Mouse (Mus musculus): Measurements from ENCODE around the gene Pik3r6. TPM values are rescaled to one million over a fixed set of nuclear protein-coding genes. Genes with fewer than 3 reads are reported as not detected.

The Pik3r6 gene
- polyA plus RNA-seq (2012; rRNA removed), result 1.2 and 1.7 TPM in 2 replicates

GRCm38 (mm10) chr11:68502902-68503629 lies at the start of gene Pik3r6:
Gene Pik3r6, plus strand, starts transcription at chr11:68503019.

GRCm38 (mm10) chr11:68555918-68556584 lies 53.2 kb downstream of the Pik3r6 start, which contains the start of gene Mfsd6l:
Gene Mfsd6l, plus strand, starts transcription at chr11:68556186.

GRCm38 (mm10) chr11:68586721-68587120 lies 83.9 kb downstream of the Pik3r6 start, which contains the start of gene Ccdc42:
Gene Ccdc42, plus strand, starts transcription at chr11:68587021.

Other genes with a start within 250 kb of the Pik3r6 start
- 36.8 and 47.5 TPM in 2 replicates for gene Ntn1, start 102.2 kb upstream of the Pik3r6 start, polyA plus RNA-seq (2012; rRNA removed)
- gene Pik3r5, start 70.9 kb upstream of the Pik3r6 start, polyA plus RNA-seq (2012; rRNA removed), result 0.60 and 1.1 TPM in 2 replicates
- 0.11 and 0.12 TPM in 2 replicates for gene Mfsd6l, start 53.2 kb downstream of the Pik3r6 start, polyA plus RNA-seq (2012; rRNA removed)
- 0.93 and 1.4 TPM in 2 replicates for gene Ccdc42, start 84.0 kb downstream of the Pik3r6 start, polyA plus RNA-seq (2012; rRNA removed)
- 179 and 209 TPM in 2 replicates for gene Myh10, start 188.5 kb downstream of the Pik3r6 start, polyA plus RNA-seq (2012; rRNA removed)

Measured in central nervous system, embryonic 11.5 days (tissue).